Mouse (Mus musculus): ENCODE measurements around the gene Tpst1.

Tpst1 gene

GRCm38 (mm10) chr5:130143101-130143500 lies 70.0 kb downstream of the Tpst1 start:
- DNase-seq (ENCODE audit: low read depth, low spot score) = no peak

- peak; percentile 61 for DNase-seq (ENCODE audit: low read depth, low spot score)
These were observed 70.8 kb downstream of the Tpst1 start for GRCm38 (mm10) chr5:130143977-130144333.

- peak; percentile 97 for DNase-seq (ENCODE audit: low read depth, low spot score)
These were observed 71.5 kb downstream of the Tpst1 start, which contains the start of gene Kctd7 for GRCm38 (mm10) chr5:130144334-130145312. Kctd7 (plus strand) TSS chr5:130144861.

- no peak for DNase-seq (ENCODE audit: low read depth, low spot score)
These were observed 72.8 kb downstream of the Tpst1 start for GRCm38 (mm10) chr5:130145961-130146360.

GRCm38 (mm10) chr5:130149726-130150310 lies 76.7 kb downstream of the Tpst1 start:
- no peak for DNase-seq (ENCODE audit: low read depth, low spot score)

- no peak for DNase-seq (ENCODE audit: low read depth, low spot score)
These were observed 81.2 kb downstream of the Tpst1 start for GRCm38 (mm10) chr5:130154286-130154685.

- DNase-seq (ENCODE audit: low read depth, low spot score) = no peak
These were observed 85.4 kb downstream of the Tpst1 start for GRCm38 (mm10) chr5:130158545-130158944.

GRCm38 (mm10) chr5:130159761-130160201 lies 86.7 kb downstream of the Tpst1 start:
- no peak for DNase-seq (ENCODE audit: low read depth, low spot score)

- DNase-seq (ENCODE audit: low read depth, low spot score) = no peak
These were observed 90.5 kb downstream of the Tpst1 start for GRCm38 (mm10) chr5:130163670-130164069.

GRCm38 (mm10) chr5:130165213-130165612 lies 92.1 kb downstream of the Tpst1 start:
- no peak for DNase-seq (ENCODE audit: low read depth, low spot score)

- no peak for DNase-seq (ENCODE audit: low read depth, low spot score)
These were observed 96.0 kb downstream of the Tpst1 start for GRCm38 (mm10) chr5:130169109-130169508.

GRCm38 (mm10) chr5:130170666-130171422 lies 97.7 kb downstream of the Tpst1 start:
- no peak for DNase-seq (ENCODE audit: low read depth, low spot score)

- peak; percentile 65 for DNase-seq (ENCODE audit: low read depth, low spot score)
These were observed 98.4 kb downstream of the Tpst1 start, which contains the start of gene Rabgef1 for GRCm38 (mm10) chr5:130171423-130171954. Rabgef1 (plus strand) TSS chr5:130171798.

- DNase-seq (ENCODE audit: low read depth, low spot score) = no peak
These were observed 99.0 kb downstream of the Tpst1 start for GRCm38 (mm10) chr5:130171956-130172601.

- no peak for DNase-seq (ENCODE audit: low read depth, low spot score)
These were observed 99.9 kb downstream of the Tpst1 start for GRCm38 (mm10) chr5:130173012-130173411.

GRCm38 (mm10) chr5:130177871-130178270 lies 104.7 kb downstream of the Tpst1 start:
- no peak for DNase-seq (ENCODE audit: low read depth, low spot score)

GRCm38 (mm10) chr5:130180362-130180761 lies 107.2 kb downstream of the Tpst1 start:
- no peak for DNase-seq (ENCODE audit: low read depth, low spot score)

GRCm38 (mm10) chr5:130181740-130182540 lies 108.8 kb downstream of the Tpst1 start:
- no peak for DNase-seq (ENCODE audit: low read depth, low spot score)

- no peak for DNase-seq (ENCODE audit: low read depth, low spot score)
These were observed 109.4 kb downstream of the Tpst1 start for GRCm38 (mm10) chr5:130182541-130182821.

GRCm38 (mm10) chr5:130184193-130184856 lies 111.2 kb downstream of the Tpst1 start:
- DNase-seq (ENCODE audit: low read depth, low spot score) = no peak
